Mouse (Mus musculus) kidney, postnatal 36 days (tissue): ENCODE measurements around the gene Mrps18a.

Source experiments
- DNase-seq, 2 experiments: peaks; one replicate each; pipeline ENCODE4 v3.0.0; 2021 to 2022; ENCODE audit warnings: mixed read lengths in 2 of 2

The Mrps18a gene

DNA sequence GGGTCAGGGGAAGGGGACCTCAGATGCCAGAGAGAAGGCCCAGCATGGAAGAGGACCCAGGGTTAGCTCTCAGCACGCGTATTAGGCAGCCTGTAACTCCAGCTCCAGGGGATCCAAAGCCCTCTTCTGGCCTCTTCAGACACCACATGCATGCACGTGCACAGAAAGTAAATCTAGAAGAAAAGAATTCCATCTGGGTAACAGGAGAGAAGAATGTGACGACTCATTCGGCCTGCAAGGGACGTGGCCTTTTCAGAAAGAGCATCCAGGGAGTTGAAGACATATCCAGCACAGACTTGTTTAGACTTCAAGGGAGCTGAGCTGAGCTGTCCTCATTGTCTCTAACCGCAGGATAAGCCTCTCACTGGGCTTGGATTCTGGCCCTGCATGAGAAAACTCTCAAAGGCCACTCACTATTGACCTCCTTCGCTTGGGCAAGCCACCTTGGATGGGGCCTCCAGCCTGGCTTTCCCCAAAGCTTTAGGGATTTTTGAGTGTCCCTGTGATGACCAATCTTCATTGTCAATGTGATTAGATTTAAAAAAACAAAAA is 8.1 kb upstream of the Mrps18a start:
- no peak for DNase-seq

DNA sequence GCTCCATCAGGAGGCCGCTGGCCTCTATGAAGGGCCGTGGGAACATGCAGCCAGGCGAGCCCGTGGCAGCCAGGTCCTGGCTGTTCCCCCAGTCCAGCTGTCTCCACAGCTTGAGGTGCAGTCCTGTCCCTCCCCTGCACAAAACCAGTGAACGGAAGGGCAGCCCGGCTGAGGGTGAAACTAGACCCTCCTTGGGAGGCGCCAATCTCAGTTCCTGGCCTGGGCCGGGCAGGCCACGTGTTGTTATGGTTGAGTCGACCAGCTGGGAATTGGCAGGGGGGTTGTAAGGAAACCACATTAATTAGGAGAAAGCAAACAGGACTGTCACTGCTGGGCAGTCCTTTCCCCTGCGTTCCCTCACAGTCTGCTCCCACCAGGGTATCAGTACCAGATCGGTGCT is 6.3 kb upstream of the Mrps18a start:
- DNase-seq, result peak; percentile 32 to 38

DNA sequence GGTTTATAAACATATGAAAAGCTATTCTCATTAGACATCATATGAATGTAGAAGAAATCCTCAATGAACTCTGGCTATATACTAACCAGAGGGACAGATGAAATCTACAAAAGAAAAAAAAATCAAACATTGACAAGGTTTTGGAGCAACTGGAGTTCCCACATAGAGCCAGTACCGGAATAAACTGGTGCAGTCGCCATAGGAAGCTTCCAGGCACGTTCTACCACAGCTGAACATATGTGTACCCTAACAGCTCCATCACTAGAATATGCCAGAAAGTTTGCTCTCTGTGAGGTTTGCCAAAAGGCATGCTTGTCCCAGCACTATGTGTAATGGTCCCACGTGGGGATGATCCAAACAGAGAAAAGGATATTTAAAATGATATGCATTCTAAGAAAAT is 2.5 kb upstream of the Mrps18a start:
- no peak for DNase-seq

DNA sequence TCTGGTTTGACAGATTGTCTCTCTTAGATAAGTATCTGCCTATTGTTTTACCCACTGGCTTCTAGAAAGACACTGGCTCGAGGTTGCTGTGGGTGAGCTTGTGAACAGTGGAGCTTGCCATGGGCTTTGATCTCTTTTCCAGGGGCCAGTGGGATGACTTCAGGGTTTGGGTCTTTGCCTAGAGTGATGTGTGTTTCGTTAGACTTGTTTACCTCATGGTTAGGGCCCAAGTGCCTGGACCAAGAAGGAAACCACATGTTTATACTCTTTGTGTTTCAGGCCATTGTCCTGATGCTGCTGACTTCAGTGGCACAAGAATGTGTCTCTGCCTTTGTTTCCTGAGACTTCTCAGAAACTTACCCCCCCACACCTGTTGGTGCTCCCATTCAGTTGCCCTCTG is 4.7 kb downstream of the Mrps18a start:
- no peak for DNase-seq

GRCm38 (mm10) chr17:46116138-46116537 is 5.4 kb downstream of the Mrps18a start:
- no peak for DNase-seq

DNA sequence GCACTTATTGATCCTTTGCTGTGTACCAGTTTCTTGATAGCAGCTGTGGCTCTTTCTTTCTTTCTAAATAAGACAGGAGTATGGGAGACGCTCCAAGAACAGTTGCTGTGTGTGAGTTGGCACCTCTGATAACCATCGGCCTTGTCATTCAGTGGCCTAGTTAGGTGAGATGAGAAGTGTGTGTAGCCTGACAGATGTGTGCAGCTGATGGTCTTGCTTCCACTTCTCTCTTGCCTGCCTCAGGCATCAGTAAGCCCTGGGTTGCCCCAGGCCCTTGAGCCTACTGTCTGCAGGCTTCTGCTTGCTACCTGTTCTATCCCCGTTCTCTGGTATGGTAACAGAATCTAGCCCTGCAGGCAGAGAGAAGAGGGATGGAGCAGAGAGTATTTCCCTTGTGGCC is 6.1 kb downstream of the Mrps18a start:
- no peak for DNase-seq

DNA sequence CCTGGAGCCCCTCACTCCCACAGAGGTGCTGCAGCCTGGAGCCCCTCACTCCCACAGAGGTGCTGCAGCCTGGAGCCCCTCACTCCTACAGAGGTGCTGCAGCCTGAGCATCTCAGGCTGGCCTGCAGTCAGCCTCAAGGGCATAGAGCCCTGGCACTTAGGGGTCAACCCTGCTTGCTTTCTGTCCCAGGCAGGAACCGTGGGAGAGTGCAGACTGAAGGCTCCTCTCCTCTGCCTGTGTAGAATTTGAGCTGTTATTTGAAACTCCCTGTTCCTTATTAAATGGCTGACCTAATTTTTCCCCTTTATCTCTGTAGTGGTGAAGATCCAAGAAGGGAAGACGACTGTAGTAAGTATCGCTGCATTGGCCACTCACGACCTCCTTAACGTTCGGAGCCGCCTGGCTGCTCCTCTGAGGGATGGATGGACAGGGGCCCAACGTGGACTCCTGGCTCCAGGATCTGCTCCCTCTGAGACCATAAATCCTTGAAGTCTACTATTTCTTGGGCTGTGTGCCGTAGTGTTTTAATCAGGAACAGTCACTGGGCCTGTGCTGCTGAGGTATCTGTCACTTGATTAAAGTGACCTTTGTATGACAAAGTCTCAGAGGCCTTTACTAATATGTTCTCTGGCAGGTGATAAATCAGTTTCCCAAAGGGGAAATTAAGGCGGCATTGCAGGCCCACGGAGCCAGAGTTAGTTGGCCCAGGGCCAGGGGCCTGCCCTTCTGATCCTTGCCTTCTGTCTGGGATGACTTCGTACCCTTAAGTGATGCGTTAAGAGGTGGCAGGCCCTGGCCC is 7.0 kb downstream of the Mrps18a start:
- DNase-seq, result peak in 1 of 2 experiments; percentile 31

DNA sequence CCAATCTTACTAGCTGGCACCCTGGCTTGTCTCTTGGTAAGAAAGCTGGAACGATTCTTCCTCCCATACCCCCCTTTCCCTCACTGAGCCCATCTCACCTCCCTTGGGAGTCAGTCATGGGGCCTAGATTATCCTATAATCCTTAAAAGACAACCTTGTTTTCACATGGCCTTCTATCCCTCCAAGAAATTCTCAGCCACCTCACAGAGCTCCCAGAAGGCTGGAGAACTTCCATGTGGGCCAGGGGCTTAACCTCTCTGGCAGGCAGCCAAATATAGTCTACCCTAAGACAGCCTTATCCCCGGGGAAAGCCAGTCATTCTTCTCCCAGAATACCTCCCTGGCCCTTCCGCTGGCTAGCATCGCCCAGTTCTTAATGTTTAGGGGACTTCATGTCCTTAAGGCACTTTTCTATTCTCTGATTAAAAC is 7.7 kb downstream of the Mrps18a start:
- no peak for DNase-seq

DNA sequence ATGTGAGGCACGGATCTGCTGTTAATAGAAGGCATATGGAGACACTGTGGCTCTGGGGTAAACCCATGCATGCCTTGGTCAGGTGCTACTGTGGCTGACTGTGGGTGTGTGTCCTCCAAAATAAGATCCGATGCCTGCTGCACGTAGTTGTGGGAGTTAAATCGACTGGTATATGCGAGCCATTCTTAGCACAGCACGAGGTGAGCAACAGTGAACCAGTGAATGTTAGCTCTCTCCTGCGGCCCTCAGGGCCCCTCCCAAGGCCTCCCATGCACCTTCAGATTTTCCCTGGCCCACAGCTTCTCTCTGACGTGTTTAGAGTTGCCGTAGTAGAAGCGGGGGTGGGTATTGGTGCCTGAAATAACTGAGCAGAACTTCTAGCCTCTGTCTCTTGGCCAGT is 8.9 kb downstream of the Mrps18a start:
- DNase-seq, result no peak

- DNase-seq, result no peak
Observed at GRCm38 (mm10) chr17:46122791-46123190, 12.0 kb downstream of the Mrps18a start.

DNA sequence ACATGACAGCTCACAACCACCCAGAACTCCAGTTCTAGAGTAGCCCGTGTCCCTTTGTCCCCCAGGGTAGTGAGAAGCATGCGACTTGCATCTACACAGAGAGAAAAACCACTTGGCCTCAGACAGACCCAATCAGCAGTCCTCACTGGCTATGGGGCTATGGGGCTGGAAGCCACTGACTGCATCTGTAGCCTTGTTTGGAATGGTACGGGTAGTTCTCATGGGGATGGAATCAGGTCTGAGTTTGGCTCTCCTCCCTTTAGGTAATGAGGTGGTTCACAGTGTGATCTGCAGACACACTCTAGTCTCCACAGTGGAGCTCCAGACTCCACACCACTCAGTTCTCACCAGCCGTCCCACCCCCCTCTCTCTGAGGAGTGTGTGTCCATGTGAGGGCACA is 12.5 kb downstream of the Mrps18a start:
- DNase-seq, result no peak

GRCm38 (mm10) chr17:46123953-46124700 is 13.3 kb downstream of the Mrps18a start:
- DNase-seq, result no peak

GRCm38 (mm10) chr17:46126608-46127007 is 15.8 kb downstream of the Mrps18a start:
- peak in 1 of 2 experiments; percentile 31 for DNase-seq

GRCm38 (mm10) chr17:46127814-46128493 is 17.2 kb downstream of the Mrps18a start:
- DNase-seq, result no peak

DNA sequence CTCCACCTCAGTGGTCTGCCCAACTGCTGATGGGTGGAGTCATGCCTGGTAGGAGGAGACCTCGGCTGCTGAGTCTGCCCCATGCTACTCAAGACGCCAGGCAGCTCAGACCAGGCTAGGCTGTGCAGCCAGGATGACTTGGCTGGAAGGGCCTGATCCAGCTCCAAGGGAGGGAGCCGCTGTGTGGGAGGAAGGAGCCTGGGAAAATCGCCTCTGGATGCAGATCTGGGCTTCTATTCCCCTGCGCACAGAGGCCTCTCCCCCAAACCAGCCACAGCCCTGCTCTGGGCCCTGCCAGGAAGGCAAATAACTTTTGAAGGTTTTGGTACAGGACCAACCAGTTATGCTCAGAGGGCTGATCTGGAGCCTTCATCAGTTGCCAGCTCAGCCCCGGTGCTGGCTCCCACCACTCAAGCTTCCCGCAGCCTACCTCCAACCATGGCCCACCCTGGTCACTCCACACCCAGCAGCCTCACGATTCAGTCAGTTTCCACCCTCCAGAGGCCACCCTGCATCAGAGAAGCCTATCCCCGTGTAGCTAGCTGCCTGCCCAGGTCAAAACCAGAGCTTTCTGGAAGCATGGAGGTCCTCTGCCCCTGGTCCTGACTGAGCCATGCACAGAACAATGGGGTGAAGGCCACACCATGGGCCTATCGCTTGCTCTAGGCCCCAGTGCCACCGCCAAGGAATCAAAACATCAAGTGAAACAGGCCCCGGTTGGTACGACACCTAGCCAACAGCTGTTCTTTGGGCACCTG is 19.1 kb downstream of the Mrps18a start:
- DNase-seq, result no peak

- DNase-seq, result peak; percentile 74 to 90
Observed at GRCm38 (mm10) chr17:46132058-46132718, 21.4 kb downstream of the Mrps18a start.

- DNase-seq, result no peak
Observed at GRCm38 (mm10) chr17:46132862-46133261, 22.1 kb downstream of the Mrps18a start.

- no peak for DNase-seq
Observed at GRCm38 (mm10) chr17:46138563-46139236, 27.9 kb downstream of the Mrps18a start.

GRCm38 (mm10) chr17:46139872-46140271 is 29.1 kb downstream of the Mrps18a start:
- DNase-seq, result no peak

DNA sequence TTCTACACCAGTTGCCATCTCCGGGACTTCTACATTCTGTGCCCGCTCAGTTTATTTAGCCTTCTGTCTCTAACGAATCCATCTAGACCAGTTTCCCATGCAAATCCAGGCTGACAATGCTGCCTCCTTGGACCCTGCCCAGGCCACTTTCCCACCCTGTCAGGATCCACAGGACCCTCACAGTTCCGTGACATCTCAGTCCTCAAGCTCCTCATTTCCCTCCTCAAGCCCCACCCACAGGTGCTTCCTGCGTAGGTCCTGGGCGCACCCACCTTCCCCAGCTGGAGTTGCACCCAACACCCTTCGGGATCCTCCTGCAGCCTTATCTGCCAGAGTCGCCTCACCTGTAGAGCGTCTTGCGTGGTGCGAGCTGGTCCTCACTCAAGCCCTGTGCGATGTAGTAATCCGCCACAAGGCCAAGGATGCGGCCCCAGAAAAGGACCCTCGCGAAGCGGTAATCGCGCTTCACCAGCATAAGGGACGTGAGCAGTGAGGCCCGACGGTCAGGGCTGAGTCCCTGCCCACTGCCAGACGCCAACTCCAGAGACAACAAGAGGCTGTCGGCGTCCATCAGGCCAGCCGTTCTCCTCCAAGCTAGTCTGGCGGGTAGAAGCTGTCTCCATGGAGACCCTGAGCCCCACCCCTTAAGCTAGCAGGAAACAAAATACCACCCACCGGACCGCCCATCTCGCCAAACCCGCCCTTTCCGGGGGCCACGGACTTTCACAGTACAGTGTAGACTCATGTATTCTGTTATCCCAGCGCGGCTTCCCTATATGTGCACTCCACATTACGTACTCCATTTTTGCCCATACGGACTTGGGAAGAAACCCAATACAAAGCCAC is 33.0 kb downstream of the Mrps18a start, which contains the start of gene Rsph9:
Rsph9 (minus strand) TSS at position 639 of the 846 bp plus-strand sequence.
- DNase-seq, result peak; percentile 91 to 92
